Mouse (Mus musculus) forebrain, postnatal 0 days (tissue): ENCODE results near the gene Dnaaf1. TPM values are rescaled to one million over a fixed set of nuclear protein-coding genes. Genes with fewer than 3 reads are reported as not detected.

Source experiments
- ATAC-seq: fragments of 200-750 bp; cut with Nextera tagmentation; 2 replicates; pipeline ENCODE4 v1.8.0; 2017; ENCODE audit warnings: mild to moderate bottlenecking, moderate library complexity
- DNase-seq: peaks from one replicate; pipeline ENCODE4 v3.0.0-alpha.2; 2015
- H3K27ac ChIP-seq: fragments of 300-500 bp; sonication (generic); 2 replicates; pipeline ENCODE4 v1.5.1; 2014; ENCODE audit warnings: low read depth, mild to moderate bottlenecking, antibody characterized with exemption, low read length, moderate library complexity, mixed read lengths
- H3K27me3 ChIP-seq: fragments of 300-500 bp; sonication (generic); 2 replicates; pipeline ENCODE4 v1.6.1; 2014; ENCODE audit warnings: mild to moderate bottlenecking, low read length, mixed read lengths; ENCODE audit not compliant: insufficient read depth
- H3K36me3 ChIP-seq: fragments of 300-500 bp; sonication (generic); 2 replicates; pipeline ENCODE4 v1.6.1; 2014; ENCODE audit warnings: mild to moderate bottlenecking, moderate library complexity; ENCODE audit not compliant: insufficient read depth
- H3K4me1 ChIP-seq: fragments of 300-500 bp; sonication (generic); 2 replicates; pipeline ENCODE4 v1.6.1; 2014; ENCODE audit warnings: antibody characterized with exemption; ENCODE audit not compliant: insufficient read depth
- H3K4me2 ChIP-seq: fragments of 300-500 bp; sonication (generic); 2 replicates; pipeline ENCODE4 v1.6.1; 2014; ENCODE audit warnings: low read depth, mild to moderate bottlenecking, moderate library complexity
- H3K4me3 ChIP-seq: fragments of 300-500 bp; sonication (generic); 2 replicates; pipeline ENCODE4 v1.5.1; 2014; ENCODE audit warnings: low read depth, low read length, mixed read lengths
- H3K9ac ChIP-seq: fragments of 300-500 bp; sonication (generic); 2 replicates; pipeline ENCODE4 v1.6.1; 2014; ENCODE audit warnings: mild to moderate bottlenecking
- H3K9me3 ChIP-seq: fragments of 300-500 bp; sonication (generic); 2 replicates; pipeline ENCODE4 v1.6.1; 2016; ENCODE audit warnings: low read length
- CTCF ChIP-seq: sonication (generic); IDR thresholded peaks from 2 replicates; pipeline ENCODE4 v1.5.1; 2016; ENCODE audit warnings: antibody characterized with exemption, control low read depth, low read depth
- WGBS: fragments of 180-500 bp; shearing (Covaris S2); extraction: QIAGEN DNeasy Blood & Tissue Kit; methylation state at CpG from one replicate; pipeline ENCODE4 v1.1.7; 2014; 5-methylcytosine and 5-hydroxymethylcytosine counted together
- polyA plus RNA-seq: library from polyadenylated mRNA; unstranded; fragments of >200 nt; fragmentation: Nextera tagmentation; extraction: Ambion mirVana; gene quantifications from 2 replicates; pipeline ENCODE4 v1.2.1, GENCODE M21; 2015
- total RNA-seq: library from RNA; depleted of rRNA; stranded (reverse); fragments of >200 nt; gene quantifications from 2 replicates; pipeline ENCODE4 v1.2.3, GENCODE M21; 2014; rRNA removed

Gene Dnaaf1
- total RNA-seq (0.08 TPM in 1 of 2 replicates, not detected in the other), polyA plus RNA-seq (0.38 and 0.98 TPM in 2 replicates)

GRCm38 (mm10) chr8:119574437-119575365 lies at the start of gene Dnaaf1, which contains the start of gene Hsdl1:
Gene Dnaaf1 (plus strand): TSS chr8:119575235.
Gene Hsdl1 (minus strand): TSS chr8:119575183.
- peak; percentile 53 for TF ChIP-seq CTCF
- Histone ChIP-seq H3K4me3 (peak within 1 kb of the TSS; percentile 89), H3K27me3 (no peaks in the 10 kb centered on the region), H3K36me3 (no peaks in the 10 kb centered on the region), H3K9ac (peak within 1 kb of the TSS; percentile 81), H3K4me2 (peak within 1 kb of the TSS; percentile 83), H3K4me1 (peaks cover 5% of the 10 kb centered on the region), H3K9me3 (no peaks in the 10 kb centered on the region), H3K27ac (peak within 1 kb of the TSS; percentile 77)
- DNase-seq: peak; percentile 96
- WGBS: 2% methylated on average over 75 of the region's 97 CpGs
- peak; percentile 92 for ATAC-seq

- DNase-seq (no peak), ATAC-seq (no peak)
- Histone ChIP-seq H3K9me3 (no peaks in the 10 kb centered on the region), H3K36me3 (peaks cover 87% of the 10 kb centered on the region), H3K4me1 (no peaks in the 10 kb centered on the region), H3K27me3 (no peaks in the 10 kb centered on the region), H3K27ac (no peak overlapping the region), H3K9ac (no peak overlapping the region), H3K4me3 (no peak overlapping the region), H3K4me2 (no peak overlapping the region)
- no peak for TF ChIP-seq CTCF
- WGBS: 90% methylated on average over 7 of the region's 7 CpGs
Measured at GRCm38 (mm10) chr8:119528762-119529161, 46.3 kb upstream of the Dnaaf1 start.

GRCm38 (mm10) chr8:119530937-119531336 lies 44.1 kb upstream of the Dnaaf1 start:
- DNase-seq: no peak
- Histone ChIP-seq H3K4me1 (no peaks in the 10 kb centered on the region), H3K9me3 (no peaks in the 10 kb centered on the region), H3K27me3 (no peaks in the 10 kb centered on the region), H3K4me2 (no peak overlapping the region), H3K36me3 (peaks cover 87% of the 10 kb centered on the region), H3K4me3 (no peak overlapping the region), H3K9ac (no peak overlapping the region), H3K27ac (no peak overlapping the region)
- 90% methylated on average over 6 of the region's 6 CpGs for WGBS
- ATAC-seq: no peak
- TF ChIP-seq CTCF: no peak

GRCm38 (mm10) chr8:119531397-119531796 lies 43.6 kb upstream of the Dnaaf1 start:
- H3K9me3 ChIP-seq: no peaks in the 10 kb centered on the region
- no peak for ATAC-seq
- no peaks in the 10 kb centered on the region for H3K4me1 ChIP-seq
- H3K9ac ChIP-seq: no peak overlapping the region
- TF ChIP-seq CTCF: no peak
- no peak for DNase-seq
- H3K4me2 ChIP-seq: no peak overlapping the region
- WGBS: 98% methylated on average over 3 of the region's 3 CpGs
- H3K36me3 ChIP-seq: peaks cover 91% of the 10 kb centered on the region
- H3K27me3 ChIP-seq: no peaks in the 10 kb centered on the region
- H3K27ac ChIP-seq: no peak overlapping the region
- no peak overlapping the region for H3K4me3 ChIP-seq

- no peak overlapping the region for H3K4me3 ChIP-seq
- DNase-seq: no peak
Measured at GRCm38 (mm10) chr8:119531973-119532372, 43.1 kb upstream of the Dnaaf1 start.

GRCm38 (mm10) chr8:119544606-119545005 lies 30.4 kb upstream of the Dnaaf1 start:
- peaks cover 66% of the 10 kb centered on the region for H3K36me3 ChIP-seq
- no peak for TF ChIP-seq CTCF
- no peak for ATAC-seq

More at GRCm38 (mm10) chr8:119531973-119532372, 43.1 kb upstream of the Dnaaf1 start:
- Histone ChIP-seq H3K9me3 (no peaks in the 10 kb centered on the region), H3K4me1 (no peaks in the 10 kb centered on the region), H3K9ac (no peak overlapping the region), H3K27me3 (no peaks in the 10 kb centered on the region), H3K36me3 (peaks cover 91% of the 10 kb centered on the region), H3K4me2 (no peak overlapping the region), H3K27ac (no peak overlapping the region)
- no peak for TF ChIP-seq CTCF
- WGBS: 90% methylated on average over 9 of the region's 9 CpGs
- ATAC-seq: no peak

GRCm38 (mm10) chr8:119545180-119545579 lies 29.9 kb upstream of the Dnaaf1 start:
- no peak for TF ChIP-seq CTCF
- H3K9ac ChIP-seq: no peak overlapping the region
- no peaks in the 10 kb centered on the region for H3K4me1 ChIP-seq
- no peaks in the 10 kb centered on the region for H3K9me3 ChIP-seq
- no peak overlapping the region for H3K27ac ChIP-seq
- H3K27me3 ChIP-seq: no peaks in the 10 kb centered on the region
- no peak overlapping the region for H3K4me3 ChIP-seq
- H3K4me2 ChIP-seq: no peak overlapping the region
- ATAC-seq (no peak), DNase-seq (no peak)
- WGBS: 85% methylated on average over 6 of the region's 6 CpGs
- H3K36me3 ChIP-seq: peaks cover 60% of the 10 kb centered on the region

More at GRCm38 (mm10) chr8:119544606-119545005, 30.4 kb upstream of the Dnaaf1 start:
- Histone ChIP-seq H3K9me3 (no peaks in the 10 kb centered on the region), H3K4me3 (no peak overlapping the region), H3K9ac (no peak overlapping the region), H3K4me1 (no peaks in the 10 kb centered on the region), H3K27me3 (no peaks in the 10 kb centered on the region), H3K4me2 (no peak overlapping the region), H3K27ac (no peak overlapping the region)
- DNase-seq: no peak
- 87% methylated on average over 3 of the region's 3 CpGs for WGBS
